Mouse (Mus musculus) stomach, embryonic 16.5 days (tissue): Measurements from ENCODE around the gene Zfp830. TPM values are rescaled to one million over a fixed set of nuclear protein-coding genes. Genes with fewer than 3 reads are reported as not detected.

Source experiments
- ATAC-seq: fragments of 200-750 bp; cut with Nextera tagmentation; 2 replicates; pipeline ENCODE4 v1.8.0; 2017; ENCODE audit warnings: moderate number of reproducible peaks, moderate TSS enrichment; ENCODE audit not compliant: insufficient read depth, low FRiP score
- H3K27ac ChIP-seq: fragments of 300-500 bp; sonication (generic); 2 replicates; pipeline ENCODE4 v1.5.1; 2014; ENCODE audit warnings: low read length
- H3K27me3 ChIP-seq: fragments of 300-500 bp; sonication (generic); 2 replicates; pipeline ENCODE4 v1.6.1; 2014; ENCODE audit warnings: low read length, control low read depth, mixed read lengths; ENCODE audit not compliant: control insufficient read depth, insufficient read depth
- H3K36me3 ChIP-seq: fragments of 300-500 bp; sonication (generic); 2 replicates; pipeline ENCODE4 v1.6.1; 2014; ENCODE audit warnings: low read length; ENCODE audit not compliant: control insufficient read depth, insufficient read depth
- H3K4me1 ChIP-seq: fragments of 300-500 bp; sonication (generic); 2 replicates; pipeline ENCODE4 v1.6.1; 2014; ENCODE audit warnings: low read length, control low read depth, mixed read lengths; ENCODE audit not compliant: control insufficient read depth, insufficient read depth
- H3K4me2 ChIP-seq: fragments of 300-500 bp; sonication (generic); 2 replicates; pipeline ENCODE4 v1.6.1; 2014; ENCODE audit warnings: low read depth, low read length, mixed read lengths
- H3K4me3 ChIP-seq: fragments of 300-500 bp; sonication (generic); replicated peaks from 2 replicates; pipeline ENCODE4 v1.5.1; 2014; ENCODE audit warnings: mild to moderate bottlenecking, low read length
- H3K9ac ChIP-seq: fragments of 300-500 bp; sonication (generic); 2 replicates; pipeline ENCODE4 v1.6.1; 2014; ENCODE audit warnings: low read length
- H3K9me3 ChIP-seq: fragments of 300-500 bp; sonication (generic); replicated peaks from 2 replicates; pipeline ENCODE4 v1.6.1; 2016; ENCODE audit warnings: low read length, control low read depth; ENCODE audit not compliant: control insufficient read depth
- WGBS: fragments of 180-500 bp; shearing (Covaris S2); extraction: QIAGEN DNeasy Blood & Tissue Kit; methylation state at CpG from one replicate; pipeline ENCODE4 v1.1.7; 2014; 5-methylcytosine and 5-hydroxymethylcytosine counted together
- polyA plus RNA-seq: library from polyadenylated mRNA; unstranded; fragments of >200 nt; fragmentation: Nextera tagmentation; extraction: Ambion mirVana; gene quantifications from 2 replicates; pipeline ENCODE4 v1.2.1, GENCODE M21; 2015

The Zfp830 gene
- polyA plus RNA-seq, 1 experiment from 2014 or later = 36.1 TPM

GRCm38 (mm10) chr11:82807370-82807769, 43.2 kb downstream of the Zfp830 start:
- H3K4me1 ChIP-seq = 0 out of 2 replicates have a peak, but pooled peaks cover 2% of the 10 kb centered on the region
- H3K4me3 ChIP-seq = no peak overlapping the region
- no peak overlapping the region for H3K9ac ChIP-seq
- H3K27me3 ChIP-seq = no peaks in the 10 kb centered on the region
- H3K27ac ChIP-seq = no peak overlapping the region
- 71% methylated on average over 3 of the region's 3 CpGs for WGBS
- no peak overlapping the region for H3K4me2 ChIP-seq
- H3K9me3 ChIP-seq = no peaks in the 10 kb centered on the region
- ATAC-seq = no peak
- no peaks in the 10 kb centered on the region; the same call in 1 of the 2 replicates for H3K36me3 ChIP-seq

DNA sequence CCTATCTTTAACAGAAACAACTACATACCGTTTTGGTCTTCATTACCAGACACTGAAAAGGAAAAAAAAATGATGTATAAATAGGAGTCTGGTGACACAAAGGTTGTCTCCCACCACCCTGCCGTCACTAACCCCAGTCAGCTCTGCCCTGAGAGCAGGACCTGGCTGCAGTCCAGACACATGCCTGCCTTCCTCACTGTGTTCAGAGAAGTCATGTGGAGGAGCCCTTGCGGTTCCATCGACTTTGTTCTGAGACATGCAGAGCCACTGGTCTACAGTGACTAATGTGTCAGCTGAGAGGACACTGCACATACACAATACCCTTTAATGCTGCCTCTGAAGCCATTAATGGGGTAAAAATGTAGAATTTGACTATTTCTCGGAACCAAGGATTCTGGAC, 44.3 kb downstream of the Zfp830 start:
- H3K4me2 ChIP-seq = no peak overlapping the region
- H3K9me3 ChIP-seq = no peaks in the 10 kb centered on the region
- ATAC-seq = no peak
- 76% methylated on average over 5 of the region's 5 CpGs for WGBS
- no peak overlapping the region for H3K27ac ChIP-seq
- H3K4me3 ChIP-seq = no peak overlapping the region
- H3K36me3 ChIP-seq = no peaks in the 10 kb centered on the region; the same call in 1 of the 2 replicates
- H3K27me3 ChIP-seq = no peaks in the 10 kb centered on the region
- peaks cover 6% of the 10 kb centered on the region; the same call in 1 of the 2 replicates for H3K4me1 ChIP-seq
- H3K9ac ChIP-seq = no peak overlapping the region

Other genes starting within 250 kb of the Zfp830 start
- gene Cct6b, start within 50 bp of the Zfp830 start, polyA plus RNA-seq = 0.16 and 0.23 TPM in 2 replicates
- 27.3 and 30.7 TPM in 2 replicates for gene Lig3, start 16.8 kb downstream of the Zfp830 start, polyA plus RNA-seq
- gene Rffl, start 106.9 kb downstream of the Zfp830 start, polyA plus RNA-seq = 21.9 and 23.8 TPM in 2 replicates
- gene Rad51d, start 126.3 kb downstream of the Zfp830 start, polyA plus RNA-seq = 12.5 and 12.8 TPM in 2 replicates
- 0.22 TPM in 1 of 2 replicates, not detected in the other for gene Fndc8, start 127.8 kb downstream of the Zfp830 start, polyA plus RNA-seq
- 28.5 and 33.8 TPM in 2 replicates for gene Nle1, start 144.1 kb downstream of the Zfp830 start, polyA plus RNA-seq
- gene Unc45b, start 146.2 kb downstream of the Zfp830 start, polyA plus RNA-seq = 1.3 and 10.6 TPM in 2 replicates
- gene Slfn5, start 187.0 kb downstream of the Zfp830 start, polyA plus RNA-seq = 1.9 and 2.3 TPM in 2 replicates
- 21.2 and 21.3 TPM in 2 replicates for gene Slfn9, start 227.5 kb downstream of the Zfp830 start, polyA plus RNA-seq